Mouse (Mus musculus) lung, embryonic 16.5 days (tissue): Measurements from ENCODE around the gene Slitrk6. TPM values are rescaled to one million over a fixed set of nuclear protein-coding genes. Genes with fewer than 3 reads are reported as not detected.

Experiments used
- ATAC-seq: fragments of 200-750 bp; cut with Nextera tagmentation; 2 replicates; pipeline ENCODE4 v1.8.0; 2017; ENCODE audit warnings: low read depth, mild to moderate bottlenecking, moderate library complexity
- H3K27ac ChIP-seq: fragments of 300-500 bp; sonication (generic); 2 replicates; pipeline ENCODE4 v1.5.1; 2014; ENCODE audit warnings: mild to moderate bottlenecking, control low read depth, low read length
- H3K27me3 ChIP-seq: fragments of 300-500 bp; sonication (generic); 2 replicates; pipeline ENCODE4 v1.6.1; 2014; ENCODE audit warnings: low read depth, low read length, mixed read lengths; ENCODE audit not compliant: control insufficient read depth, insufficient read depth
- H3K36me3 ChIP-seq: fragments of 300-500 bp; sonication (generic); 2 replicates; pipeline ENCODE4 v1.6.1; 2014; ENCODE audit warnings: low read length; ENCODE audit not compliant: control insufficient read depth, insufficient read depth
- H3K4me1 ChIP-seq: fragments of 300-500 bp; sonication (generic); replicated peaks from 2 replicates; pipeline ENCODE4 v1.6.1; 2014; ENCODE audit warnings: low read length, mixed read lengths; ENCODE audit not compliant: control insufficient read depth, insufficient read depth
- H3K4me2 ChIP-seq: fragments of 300-500 bp; sonication (generic); 2 replicates; pipeline ENCODE4 v1.6.1; 2014; ENCODE audit warnings: low read depth, low read length, control low read depth
- H3K4me3 ChIP-seq: fragments of 300-500 bp; sonication (generic); 2 replicates; pipeline ENCODE4 v1.5.1; 2014; ENCODE audit warnings: mild to moderate bottlenecking, low read length, control low read depth
- H3K9ac ChIP-seq: fragments of 300-500 bp; sonication (generic); 2 replicates; pipeline ENCODE4 v1.6.1; 2014; ENCODE audit warnings: low read length, control low read depth
- H3K9me3 ChIP-seq: fragments of 300-500 bp; sonication (generic); 2 replicates; pipeline ENCODE4 v1.6.1; 2016; ENCODE audit warnings: low read length; ENCODE audit not compliant: control insufficient read depth
- WGBS: fragments of 180-500 bp; shearing (Covaris S2); extraction: QIAGEN DNeasy Blood & Tissue Kit; methylation state at CpG from one replicate; pipeline ENCODE4 v1.1.7; 2014; 5-methylcytosine and 5-hydroxymethylcytosine counted together
- polyA plus RNA-seq: library from polyadenylated mRNA; unstranded; fragments of >200 nt; fragmentation: Nextera tagmentation; extraction: Ambion mirVana; gene quantifications from 2 replicates; pipeline ENCODE4 v1.2.1, GENCODE M21; 2015

The Slitrk6 gene
- 9.1 and 12.0 TPM in 2 replicates for polyA plus RNA-seq

GRCm38 (mm10) chr14:110754484-110755307, at the start of gene Slitrk6:
Gene Slitrk6 (minus strand): TSS chr14:110755149.
- Histone ChIP-seq H3K27ac (peak within 1 kb of the TSS; percentile 41; the same call in 1 of the 2 replicates), H3K36me3 (peaks cover 7% of the 10 kb centered on the region; the same call in 1 of the 2 replicates), H3K4me3 (peak within 1 kb of the TSS; percentile 50), H3K4me2 (peak within 1 kb of the TSS; percentile 48), H3K27me3 (no peaks in the 10 kb centered on the region), H3K9ac (peak within 1 kb of the TSS; percentile 55), H3K4me1 (no peaks in the 10 kb centered on the region), H3K9me3 (no peaks in the 10 kb centered on the region)
- WGBS, result 26% methylated on average over 11 of the region's 11 CpGs
- ATAC-seq, result peak; percentile 91

DNA sequence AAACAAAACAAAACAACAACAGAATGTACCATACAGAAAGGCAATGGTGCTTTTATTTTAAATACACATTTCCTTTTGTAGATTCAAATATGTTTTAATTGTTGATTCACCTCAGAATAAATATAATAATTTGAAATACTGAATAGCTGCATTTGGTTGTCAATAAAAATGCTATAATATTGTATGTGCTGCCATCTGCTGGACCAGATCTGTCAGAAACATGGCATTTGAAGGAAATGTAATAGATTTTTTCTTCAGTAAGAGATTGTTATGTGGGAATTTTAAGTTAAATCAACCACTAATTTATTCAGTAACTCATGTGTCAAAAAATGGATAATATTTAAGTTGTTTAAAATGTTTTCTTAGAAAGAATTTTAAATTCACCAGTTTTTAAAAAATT, 22.6 kb upstream of the Slitrk6 start:
- Histone ChIP-seq H3K27me3 (no peaks in the 10 kb centered on the region), H3K4me3 (no peak overlapping the region), H3K4me1 (no peaks in the 10 kb centered on the region), H3K27ac (no peak overlapping the region), H3K9me3 (no peaks in the 10 kb centered on the region), H3K9ac (no peak overlapping the region), H3K36me3 (no peaks in the 10 kb centered on the region), H3K4me2 (no peak overlapping the region)
- ATAC-seq, result no peak

DNA sequence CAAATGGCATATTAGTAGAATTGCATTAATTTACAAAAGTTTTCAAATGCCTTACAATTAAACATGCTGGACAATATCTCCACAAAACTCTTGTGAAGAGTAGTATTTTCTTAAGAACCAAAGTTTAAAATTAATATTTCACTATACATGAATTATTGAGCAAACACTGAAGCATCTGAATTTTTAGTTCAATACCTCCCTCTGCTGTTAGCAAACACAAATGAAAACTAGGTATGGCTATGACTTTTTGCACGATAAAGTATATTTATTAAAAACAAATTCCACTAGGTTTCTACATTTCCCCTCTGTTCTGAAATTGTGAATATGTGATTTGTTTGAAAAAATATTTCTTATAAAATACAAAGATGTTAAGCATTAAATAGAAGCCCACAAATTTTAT, 15.7 kb upstream of the Slitrk6 start:
- no peaks in the 10 kb centered on the region for H3K27me3 ChIP-seq
- no peaks in the 10 kb centered on the region for H3K36me3 ChIP-seq
- no peak for ATAC-seq
- WGBS, result 63% methylated on average over 1 of the region's 1 CpGs
- H3K4me1 ChIP-seq, result no peaks in the 10 kb centered on the region
- no peaks in the 10 kb centered on the region for H3K9me3 ChIP-seq
- no peak overlapping the region for H3K27ac ChIP-seq
- H3K9ac ChIP-seq, result no peak overlapping the region
- H3K4me2 ChIP-seq, result no peak overlapping the region
- H3K4me3 ChIP-seq, result no peak overlapping the region

DNA sequence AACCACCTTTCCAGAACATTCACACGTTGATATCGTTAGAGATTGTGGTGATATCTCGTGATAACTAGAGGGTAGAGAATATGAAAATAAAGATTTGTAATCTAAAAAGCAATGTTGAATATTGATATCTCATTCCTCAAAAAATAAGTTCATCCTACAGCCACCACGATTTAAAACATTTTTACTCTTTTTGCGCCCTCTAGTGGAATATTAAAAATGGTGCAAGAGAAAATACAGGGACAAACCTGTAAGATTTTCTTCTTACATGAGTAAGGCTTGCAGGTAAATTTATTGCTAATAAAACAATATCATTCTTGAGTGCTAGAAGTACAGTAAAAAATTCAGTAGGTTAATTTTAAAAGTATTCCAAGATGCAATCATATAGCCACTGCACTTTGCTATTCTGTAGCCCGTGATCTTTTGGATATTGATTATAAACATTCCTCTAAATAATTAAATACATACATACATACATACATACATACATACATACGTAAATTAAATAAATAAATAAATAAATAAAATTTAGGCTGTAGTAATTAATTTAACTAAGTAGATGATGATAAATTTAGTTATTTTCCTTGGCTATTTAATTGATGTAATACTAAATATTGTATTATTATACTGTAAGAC, 7.8 kb upstream of the Slitrk6 start:
- no peak overlapping the region for H3K4me2 ChIP-seq
- H3K9me3 ChIP-seq, result no peaks in the 10 kb centered on the region
- H3K27me3 ChIP-seq, result no peaks in the 10 kb centered on the region
- H3K4me1 ChIP-seq, result no peaks in the 10 kb centered on the region
- no peak overlapping the region for H3K9ac ChIP-seq
- no peak overlapping the region for H3K27ac ChIP-seq
- no peak for ATAC-seq
- 20% methylated on average over 7 of the region's 7 CpGs for WGBS
- no peak overlapping the region for H3K4me3 ChIP-seq
- H3K36me3 ChIP-seq, result no peaks in the 10 kb centered on the region

DNA sequence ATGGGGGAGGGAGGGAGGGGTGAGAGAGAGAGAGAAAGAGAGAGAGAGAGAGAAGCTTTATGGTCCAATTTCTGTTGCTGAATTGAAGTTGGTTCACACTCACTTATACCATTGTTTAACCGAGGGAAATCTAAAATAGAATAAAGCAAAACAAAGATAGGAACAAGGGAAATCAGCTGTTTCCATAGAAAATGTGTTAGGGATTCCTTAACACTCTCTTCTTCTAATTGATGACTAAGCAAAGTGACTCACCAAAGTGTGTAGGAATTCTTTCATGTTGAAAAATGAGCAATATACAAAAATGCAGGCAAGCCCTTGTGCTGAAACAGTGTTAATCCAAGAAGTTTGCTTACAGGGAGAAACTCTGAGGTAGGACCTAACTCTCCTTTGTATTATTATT, 6.0 kb upstream of the Slitrk6 start:
- no peaks in the 10 kb centered on the region for H3K27me3 ChIP-seq
- no peak for ATAC-seq
- 39% methylated on average over 1 of the region's 1 CpGs for WGBS
- H3K4me2 ChIP-seq, result no peak overlapping the region
- H3K27ac ChIP-seq, result no peak overlapping the region
- no peaks in the 10 kb centered on the region for H3K4me1 ChIP-seq
- no peaks in the 10 kb centered on the region for H3K9me3 ChIP-seq
- no peak overlapping the region for H3K9ac ChIP-seq
- H3K4me3 ChIP-seq, result no peak overlapping the region
- no peaks in the 10 kb centered on the region for H3K36me3 ChIP-seq

DNA sequence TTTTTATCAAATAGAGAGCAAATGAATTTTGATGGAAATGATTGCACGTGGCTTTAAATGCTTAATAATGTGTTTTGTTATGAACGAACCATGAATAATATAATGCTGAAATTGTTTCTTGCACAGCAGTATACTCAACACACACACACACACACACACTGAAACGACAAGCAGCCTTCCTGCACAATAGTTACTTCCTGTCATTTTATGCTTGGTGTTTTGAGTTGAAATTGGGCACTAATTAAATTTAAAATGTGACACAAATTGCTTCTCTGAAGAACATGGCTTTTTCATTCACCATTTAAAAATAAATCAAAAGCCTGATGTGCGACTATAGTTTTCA, 330 bp upstream of the Slitrk6 start:
- Histone ChIP-seq H3K27ac (no peak overlapping the region), H3K36me3 (peaks cover 5% of the 10 kb centered on the region; the same call in 1 of the 2 replicates), H3K27me3 (no peaks in the 10 kb centered on the region), H3K4me3 (no peak overlapping the region), H3K9ac (no peak overlapping the region), H3K4me2 (no peak overlapping the region), H3K4me1 (no peaks in the 10 kb centered on the region), H3K9me3 (no peaks in the 10 kb centered on the region)
- no peak; the same call in 1 of the 2 replicates for ATAC-seq
- WGBS, result 43% methylated on average over 4 of the region's 4 CpGs

DNA sequence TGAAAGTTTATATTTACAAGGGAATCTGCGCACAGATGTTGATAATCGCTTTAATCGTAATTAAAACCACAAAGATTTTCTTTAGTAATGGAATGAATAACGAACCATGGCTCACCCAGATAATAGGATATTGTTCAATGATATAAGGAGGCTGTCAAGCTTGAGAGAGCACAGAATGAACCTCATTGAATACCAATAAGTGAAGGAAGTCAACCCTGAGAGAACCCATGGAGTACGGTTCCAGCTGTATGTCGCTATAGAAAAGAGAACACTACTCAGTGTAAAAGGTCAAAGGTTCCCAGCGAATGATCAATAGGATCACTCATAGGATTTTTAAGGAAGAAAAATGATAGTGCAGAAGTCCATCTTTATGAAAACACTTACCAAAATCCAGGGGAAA, 15.1 kb downstream of the Slitrk6 start:
- H3K27ac ChIP-seq, result no peak overlapping the region
- H3K9ac ChIP-seq, result no peak overlapping the region
- no peaks in the 10 kb centered on the region for H3K9me3 ChIP-seq
- WGBS, result 85% methylated on average over 7 of the region's 7 CpGs
- no peak overlapping the region for H3K4me2 ChIP-seq
- H3K27me3 ChIP-seq, result no peaks in the 10 kb centered on the region
- no peaks in the 10 kb centered on the region for H3K36me3 ChIP-seq
- H3K4me3 ChIP-seq, result no peak overlapping the region
- ATAC-seq, result no peak
- H3K4me1 ChIP-seq, result no peaks in the 10 kb centered on the region

- Histone ChIP-seq H3K27ac (no peak overlapping the region), H3K4me3 (no peak overlapping the region), H3K27me3 (no peaks in the 10 kb centered on the region), H3K4me2 (no peak overlapping the region), H3K4me1 (no peaks in the 10 kb centered on the region), H3K9me3 (no peaks in the 10 kb centered on the region), H3K36me3 (no peaks in the 10 kb centered on the region), H3K9ac (no peak overlapping the region)
- no peak for ATAC-seq
- WGBS, result 83% methylated on average over 1 of the region's 1 CpGs
These were observed 15.6 kb downstream of the Slitrk6 start for GRCm38 (mm10) chr14:110739368-110739767.

DNA sequence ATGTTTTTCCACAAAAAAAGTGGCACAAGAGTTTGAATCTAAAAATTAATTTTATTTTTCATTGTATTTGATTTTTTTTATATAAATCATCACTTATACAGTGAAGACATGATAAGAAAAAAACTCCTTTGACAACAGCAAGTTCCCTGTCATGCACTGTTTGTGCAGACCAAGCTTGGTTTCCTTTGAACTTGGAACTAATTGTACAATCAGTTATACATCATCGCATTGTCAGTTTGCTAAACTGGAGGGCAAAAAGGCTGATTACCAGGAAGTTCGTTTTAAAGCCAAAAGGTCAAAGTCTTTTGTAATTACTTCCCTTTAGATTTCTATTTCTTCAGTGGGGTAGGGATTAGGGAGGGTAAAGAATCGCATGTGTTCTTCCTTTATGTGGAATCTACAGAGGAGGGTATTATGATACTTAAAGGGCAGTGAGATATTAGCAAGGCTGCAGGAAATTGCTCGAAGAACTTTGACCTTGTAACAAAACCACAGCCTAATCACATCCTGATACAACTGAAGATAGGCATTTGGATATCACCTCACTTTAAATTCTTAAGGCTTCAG, 26.5 kb downstream of the Slitrk6 start:
- H3K27me3 ChIP-seq, result no peaks in the 10 kb centered on the region
- no peaks in the 10 kb centered on the region for H3K4me1 ChIP-seq
- H3K27ac ChIP-seq, result no peak overlapping the region
- H3K9me3 ChIP-seq, result no peaks in the 10 kb centered on the region
- no peak overlapping the region for H3K4me2 ChIP-seq
- H3K9ac ChIP-seq, result no peak overlapping the region
- no peaks in the 10 kb centered on the region for H3K36me3 ChIP-seq
- no peak for ATAC-seq
- H3K4me3 ChIP-seq, result no peak overlapping the region
- 40% methylated on average over 4 of the region's 4 CpGs for WGBS
